8 mouse cellular contexts compared by ENCODE assay signal in genomic region chr11:69401210-69401637, GRCm38 (mm10). TPM values are rescaled to one million over a fixed set of nuclear protein-coding genes. Genes with fewer than 3 reads are reported as not detected.
DNase-seq lines count a peak whose midpoint lies in the region; ATAC-seq and TF ChIP-seq lines count a peak whose summit lies in the region.

No protein-coding gene starts in this region.

- TF ChIP-seq POLR2A in MEL (IDR thresholded peaks at IDR 0.05; ENCODE audit: control insufficient read depth in 1 of 2, insufficient read depth in 1 of 2, low read depth in 1 of 2, low read length in 2 of 2, poor library complexity in 1 of 2) = no peak; a peak in 1 of 4 replicates

- H3K9ac ChIP-seq in MEL (ENCODE audit: control insufficient read depth, low read depth, low read length, poor library complexity, severe bottlenecking) = no peak overlapping the region
- H3K9ac ChIP-seq in hindbrain, embryonic 11.5 days (ENCODE audit: low read depth, low read length) = no peak overlapping the region
- no peak overlapping the region for H3K9ac ChIP-seq in lung, postnatal 0 days (replicated peaks; ENCODE audit: low read depth)

- peak; percentile 85 for DNase-seq in MEL (ENCODE audit: low read depth, low spot score)
- DNase-seq in cerebellum, adult 9-10 months = peak; percentile 97
- peak; percentile 89 for DNase-seq in hindbrain, embryonic 11.5 days (ENCODE audit: low spot score)
- DNase-seq in layer of hippocampus, postnatal 10 days (ENCODE audit: low spot score in 2 of 2) = peak; percentile 84 to 88
- peak; percentile 98 for DNase-seq in lung, postnatal 0 days (ENCODE audit: low spot score)
- DNase-seq in retina, adult 2 months (ENCODE audit: low read depth, low spot score) = peak; percentile 92
- DNase-seq in thymus, postnatal 25 days = peak; percentile 88

- peak; percentile 59 for ATAC-seq in frontal cortex, adult (ENCODE audit: low TSS enrichment)
- peak; percentile 69 for ATAC-seq in hindbrain, embryonic 11.5 days (ENCODE audit: low FRiP score)
- ATAC-seq in lung, postnatal 0 days = peak; percentile 70

- no peak overlapping the region for H3K4me2 ChIP-seq in hindbrain, embryonic 11.5 days (replicated peaks; ENCODE audit: low read depth, low read length)
- no peak overlapping the region for H3K4me2 ChIP-seq in lung, postnatal 0 days (replicated peaks; ENCODE audit: low read depth, low read length)

- no peak overlapping the region for H3K4me3 ChIP-seq in MEL (ENCODE audit: control insufficient read depth in 1 of 2, insufficient read depth in 1 of 2, low read depth in 2 of 2, low read length in 2 of 2)
- no peak overlapping the region for H3K4me3 ChIP-seq in hindbrain, embryonic 11.5 days (ENCODE audit: low read depth, low read length)
- no peak overlapping the region for H3K4me3 ChIP-seq in lung, postnatal 0 days (ENCODE audit: low read depth, low read length)

- TF ChIP-seq RAD21 in MEL (IDR thresholded peaks at IDR 0.05; ENCODE audit: low read depth, low read length) = peak; percentile 87

- TF ChIP-seq EP300 in MEL (IDR thresholded peaks at IDR 0.05; ENCODE audit: low read depth in 1 of 2, low read length in 2 of 2) = no peak
- no peak for TF ChIP-seq EP300 in lung, postnatal 0 days (IDR thresholded peaks at IDR 0.05)

- H3K79me2 ChIP-seq in MEL (ENCODE audit: control insufficient read depth, insufficient read depth, low read length, poor library complexity) = no peaks in the 10 kb centered on the region; the same call in none of the 2 replicates

- 17% methylated on average over 22 of the region's 22 CpGs for WGBS in hindbrain, embryonic 11.5 days
- WGBS in lung, postnatal 0 days = 22% methylated on average over 22 of the region's 22 CpGs

- peaks cover 2 to 9% of the 10 kb centered on the region in 2 experiments; a peak in 3 of 4 replicates for H3K4me1 ChIP-seq in MEL (ENCODE audit: control insufficient read depth in 1 of 2, insufficient read depth in 2 of 2, low read length in 2 of 2)
- peaks cover 12% of the 10 kb centered on the region for H3K4me1 ChIP-seq in hindbrain, embryonic 11.5 days (replicated peaks; ENCODE audit: control insufficient read depth, insufficient read depth, low read length)
- peaks cover 7% of the 10 kb centered on the region for H3K4me1 ChIP-seq in lung, postnatal 0 days (ENCODE audit: insufficient read depth, low read depth, low read length)

- peaks cover 2 to 5% of the 10 kb centered on the region in 2 experiments; a peak in 3 of 4 replicates for H3K36me3 ChIP-seq in MEL (ENCODE audit: control insufficient read depth in 1 of 2, insufficient read depth in 2 of 2, low read length in 2 of 2)
- H3K36me3 ChIP-seq in hindbrain, embryonic 11.5 days (ENCODE audit: control insufficient read depth, insufficient read depth, low read length) = peaks cover 28% of the 10 kb centered on the region
- H3K36me3 ChIP-seq in lung, postnatal 0 days (ENCODE audit: insufficient read depth, low read length) = peaks cover 36% of the 10 kb centered on the region

- H3K9me3 ChIP-seq in MEL (replicated peaks; ENCODE audit: insufficient read depth, low read length) = no peaks in the 10 kb centered on the region
- H3K9me3 ChIP-seq in hindbrain, embryonic 11.5 days (ENCODE audit: control insufficient read depth, low read length) = no peaks in the 10 kb centered on the region
- H3K9me3 ChIP-seq in lung, postnatal 0 days (ENCODE audit: low read length) = no peaks in the 10 kb centered on the region

- no peak overlapping the region for H3K27ac ChIP-seq in MEL (ENCODE audit: control insufficient read depth, low read depth, low read length)
- H3K27ac ChIP-seq in hindbrain, embryonic 11.5 days (ENCODE audit: low read depth, low read length) = no peak overlapping the region
- no peak overlapping the region for H3K27ac ChIP-seq in lung, postnatal 0 days (ENCODE audit: low read length)

- peak; percentile 71 to 86 (median 76) for TF ChIP-seq CTCF in MEL (IDR thresholded peaks at IDR 0.05 in 2 of 3, conservative IDR thresholded peaks at IDR 0.05 in 1 of 3; ENCODE audit: control insufficient read depth in 1 of 3, insufficient read depth in 1 of 3, low read depth in 2 of 3, low read length in 3 of 3, poor library complexity in 1 of 3, severe bottlenecking in 1 of 3)
- TF ChIP-seq CTCF in lung, postnatal 0 days (IDR thresholded peaks at IDR 0.05) = peak; percentile 98

- H3K27me3 ChIP-seq in MEL (ENCODE audit: control insufficient read depth in 1 of 2, insufficient read depth in 2 of 2, low read length in 2 of 2) = no peaks in the 10 kb centered on the region
- peaks cover 7% of the 10 kb centered on the region for H3K27me3 ChIP-seq in hindbrain, embryonic 11.5 days (ENCODE audit: control insufficient read depth, insufficient read depth, low read length)
- H3K27me3 ChIP-seq in lung, postnatal 0 days (replicated peaks; ENCODE audit: insufficient read depth, low read length) = no peaks in the 10 kb centered on the region

TF ChIP-seq in MEL, 35 proteins besides CTCF, POLR2A, EP300 and RAD21:
- TF ChIP-seq RCOR1 (IDR thresholded peaks at IDR 0.05; ENCODE audit: low read depth, low read length) = no peak
- TF ChIP-seq HCFC1 (IDR thresholded peaks at IDR 0.05; ENCODE audit: low read depth, low read length) = peak; percentile 34; the same call in 1 of the 2 replicates
- TF ChIP-seq POLR2AphosphoS5 (IDR thresholded peaks at IDR 0.05; ENCODE audit: borderline replicate concordance, low read depth, low read length) = no peak
- peak; percentile 83 for TF ChIP-seq ZC3H11A (IDR thresholded peaks at IDR 0.05; ENCODE audit: low read depth, low read length)
- peak; percentile 87 for TF ChIP-seq SMC3 (IDR thresholded peaks at IDR 0.05; ENCODE audit: low read depth, low read length)
- TF ChIP-seq NRF1 (IDR thresholded peaks at IDR 0.05; ENCODE audit: insufficient read depth, low read depth, low read length, poor library complexity, severe bottlenecking) = peak; percentile 61
TF ChIP-seq in MEL: peak in this region for 4.

RNA-seq across cellular contexts. Expression of gene Tmem88, which starts 3.2 kb away (rescaled TPM):
- 0.39 TPM in 2 replicates for total RNA-seq in MEL (2012; rRNA removed)
- under 1 TPM in 1 of 2 experiments, not detected in 1; 0.45 TPM for polyA plus RNA-seq in MEL (2012; ENCODE audit: insufficient read depth in 1 of 2, insufficient read length in 2 of 2, low read depth in 1 of 2, low replicate concordance in 2 of 2, missing spikeins in 1 of 2)
- polyA plus RNA-seq in hindbrain, embryonic 11.5 days (2014; fragmentation: Nextera tagmentation; extraction: Ambion mirVana) = 15.7 and 17.1 TPM in 2 replicates
- total RNA-seq in layer of hippocampus, postnatal 10 days (2021) = 1 to 10 TPM; 2.1 to 2.7 TPM
- 96.5 and 101 TPM in 2 replicates for polyA plus RNA-seq in lung, postnatal 0 days (2015; fragmentation: Nextera tagmentation; extraction: Ambion mirVana)

RNA-seq across cellular contexts. Expression of gene Cyb5d1, which starts 5.8 kb away (rescaled TPM):
- 26.8 and 39.6 TPM in 2 replicates for total RNA-seq in MEL (2012; rRNA removed)
- 10 to 100 TPM in 1 of 2 experiments, not detected in 1; 21.3 TPM for polyA plus RNA-seq in MEL (2012; ENCODE audit: insufficient read depth in 1 of 2, insufficient read length in 2 of 2, low read depth in 1 of 2, low replicate concordance in 2 of 2, missing spikeins in 1 of 2)
- polyA plus RNA-seq in hindbrain, embryonic 11.5 days (2014; fragmentation: Nextera tagmentation; extraction: Ambion mirVana) = 32.7 and 45.2 TPM in 2 replicates
- total RNA-seq in layer of hippocampus, postnatal 10 days (2021) = 10 to 100 TPM; 28.4 to 40.6 TPM
- polyA plus RNA-seq in lung, postnatal 0 days (2015; fragmentation: Nextera tagmentation; extraction: Ambion mirVana) = 16.3 and 16.5 TPM in 2 replicates

RNA-seq across cellular contexts. Expression of gene Naa38, which starts 5.9 kb away (rescaled TPM):
- 190 and 191 TPM in 2 replicates for total RNA-seq in MEL (2012; rRNA removed)
- polyA plus RNA-seq in MEL (2012; ENCODE audit: insufficient read depth in 1 of 2, insufficient read length in 2 of 2, low read depth in 1 of 2, low replicate concordance in 2 of 2, missing spikeins in 1 of 2) = 100 to 1,000 TPM in 1 of 2 experiments, not detected in 1; 173 TPM
- polyA plus RNA-seq in hindbrain, embryonic 11.5 days (2014; fragmentation: Nextera tagmentation; extraction: Ambion mirVana) = 120 and 124 TPM in 2 replicates
- 10 to 100 TPM; 84.1 to 95.1 TPM for total RNA-seq in layer of hippocampus, postnatal 10 days (2021)
- polyA plus RNA-seq in lung, postnatal 0 days (2015; fragmentation: Nextera tagmentation; extraction: Ambion mirVana) = 126 and 142 TPM in 2 replicates

RNA-seq across cellular contexts. Expression of gene Kdm6b, which starts 12.3 kb away (rescaled TPM):
- 5.8 and 7.2 TPM in 2 replicates for total RNA-seq in MEL (2012; rRNA removed)
- polyA plus RNA-seq in MEL (2012; ENCODE audit: insufficient read depth in 1 of 2, insufficient read length in 2 of 2, low read depth in 1 of 2, low replicate concordance in 2 of 2, missing spikeins in 1 of 2) = 10 to 100 TPM; 25.0 to 43.4 TPM
- polyA plus RNA-seq in hindbrain, embryonic 11.5 days (2014; fragmentation: Nextera tagmentation; extraction: Ambion mirVana) = 33.7 and 40.9 TPM in 2 replicates
- total RNA-seq in layer of hippocampus, postnatal 10 days (2021) = 10 to 100 TPM; 47.0 to 50.5 TPM
- 29.4 and 34.9 TPM in 2 replicates for polyA plus RNA-seq in lung, postnatal 0 days (2015; fragmentation: Nextera tagmentation; extraction: Ambion mirVana)

RNA-seq across cellular contexts. Expression of gene Chd3, which starts 32.0 kb away (rescaled TPM):
- total RNA-seq in MEL (2012; rRNA removed) = 37.3 and 65.8 TPM in 2 replicates
- polyA plus RNA-seq in MEL (2012; ENCODE audit: insufficient read depth in 1 of 2, insufficient read length in 2 of 2, low read depth in 1 of 2, low replicate concordance in 2 of 2, missing spikeins in 1 of 2) = 10 to 100 TPM in 1 of 2 experiments, not detected in 1; 84.9 TPM
- 44.3 and 57.1 TPM in 2 replicates for polyA plus RNA-seq in hindbrain, embryonic 11.5 days (2014; fragmentation: Nextera tagmentation; extraction: Ambion mirVana)
- 100 to 1,000 TPM; 540 to 617 TPM for total RNA-seq in layer of hippocampus, postnatal 10 days (2021)
- polyA plus RNA-seq in lung, postnatal 0 days (2015; fragmentation: Nextera tagmentation; extraction: Ambion mirVana) = 29.9 and 38.4 TPM in 2 replicates
